Mouse (Mus musculus) midbrain, embryonic 13.5 days (tissue): Measurements from ENCODE around the gene Ptcra. TPM values are rescaled to one million over a fixed set of nuclear protein-coding genes. Genes with fewer than 3 reads are reported as not detected.

Source experiments
- ATAC-seq: fragments of 200-750 bp; cut with Nextera tagmentation; 2 replicates; pipeline ENCODE4 v1.8.0; 2017; ENCODE audit warnings: mild to moderate bottlenecking, moderate TSS enrichment, moderate library complexity
- H3K27ac ChIP-seq: fragments of 300-500 bp; sonication (generic); 2 replicates; pipeline ENCODE4 v1.5.1; 2015; ENCODE audit warnings: inconsistent platforms, mild to moderate bottlenecking, moderate library complexity
- H3K27me3 ChIP-seq: fragments of 300-500 bp; sonication (generic); 2 replicates; pipeline ENCODE4 v1.6.1; 2015; ENCODE audit warnings: mild to moderate bottlenecking, inconsistent platforms
- H3K36me3 ChIP-seq: fragments of 300-500 bp; sonication (generic); 2 replicates; pipeline ENCODE4 v1.6.1; 2015; ENCODE audit warnings: mild to moderate bottlenecking, inconsistent platforms
- H3K4me1 ChIP-seq: fragments of 300-500 bp; sonication (generic); replicated peaks from 2 replicates; pipeline ENCODE4 v1.6.1; 2015; ENCODE audit warnings: inconsistent platforms
- H3K4me2 ChIP-seq: fragments of 300-500 bp; sonication (generic); replicated peaks from 2 replicates; pipeline ENCODE4 v1.6.1; 2015; ENCODE audit warnings: moderate library complexity, mild to moderate bottlenecking, inconsistent platforms
- H3K4me3 ChIP-seq: fragments of 300-500 bp; sonication (generic); replicated peaks from 2 replicates; pipeline ENCODE4 v1.5.1; 2015; ENCODE audit warnings: mild to moderate bottlenecking, inconsistent platforms
- H3K9ac ChIP-seq: fragments of 300-500 bp; sonication (generic); replicated peaks from 2 replicates; pipeline ENCODE4 v1.6.1; 2015; ENCODE audit warnings: mild to moderate bottlenecking, inconsistent platforms
- H3K9me3 ChIP-seq: fragments of 300-500 bp; sonication (generic); 2 replicates; pipeline ENCODE4 v1.6.1; 2016; ENCODE audit warnings: mild to moderate bottlenecking, inconsistent platforms
- WGBS: fragments of 180-500 bp; shearing (Covaris S2); methylation state at CpG from one replicate; pipeline ENCODE4 v1.1.7; 2015; 5-methylcytosine and 5-hydroxymethylcytosine counted together
- polyA plus RNA-seq: library from polyadenylated mRNA; unstranded; fragments of >200 nt; fragmentation: Nextera tagmentation; extraction: Ambion mirVana; gene quantifications from 2 replicates; pipeline ENCODE4 v1.2.1, GENCODE M21; 2015

Ptcra gene
- polyA plus RNA-seq, 1 experiment from 2014 or later = 0.24 TPM

DNA sequence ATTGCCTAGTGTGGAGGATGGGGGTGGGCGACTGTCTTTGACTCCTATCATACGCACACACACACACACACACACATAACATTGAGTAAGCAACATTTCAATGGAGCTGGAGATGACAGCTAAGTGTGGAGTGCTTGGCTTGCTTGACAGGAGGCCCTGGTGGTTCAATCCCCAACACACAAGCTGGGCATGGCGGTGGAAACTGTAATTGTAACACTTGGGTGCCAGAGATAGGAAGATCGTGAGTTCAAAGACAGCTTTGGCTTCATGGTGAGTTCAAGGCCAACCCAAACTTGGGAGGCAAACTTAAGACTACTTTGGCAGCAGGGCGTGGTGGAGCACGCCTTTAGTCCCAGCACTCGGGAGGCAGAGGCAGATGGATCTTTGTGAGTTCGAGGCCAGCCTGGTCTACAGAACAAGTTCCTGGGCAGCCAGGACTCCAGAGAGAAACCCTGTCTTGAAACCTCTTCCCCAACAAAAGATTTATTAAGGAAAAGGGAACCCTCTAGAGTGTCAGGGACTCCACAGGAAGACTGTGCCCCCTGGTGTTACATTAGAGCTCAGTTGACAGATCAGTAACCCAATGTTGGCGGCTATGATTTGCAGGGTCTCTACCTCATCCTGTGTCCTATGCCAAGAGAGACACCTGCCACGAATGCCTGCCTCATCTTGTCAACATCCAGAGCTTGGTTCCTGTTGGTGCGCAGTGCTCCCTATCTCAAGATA, 48.6 kb downstream of the Ptcra start:
- Histone ChIP-seq H3K4me1 (peaks cover 19% of the 10 kb centered on the region), H3K4me3 (no peak overlapping the region), H3K27ac (no peak overlapping the region), H3K27me3 (no peaks in the 10 kb centered on the region), H3K36me3 (peaks cover 37% of the 10 kb centered on the region), H3K9ac (no peak overlapping the region), H3K4me2 (no peak overlapping the region), H3K9me3 (no peaks in the 10 kb centered on the region)
- 95% methylated on average over 11 of the region's 11 CpGs for WGBS
- ATAC-seq = no peak

DNA sequence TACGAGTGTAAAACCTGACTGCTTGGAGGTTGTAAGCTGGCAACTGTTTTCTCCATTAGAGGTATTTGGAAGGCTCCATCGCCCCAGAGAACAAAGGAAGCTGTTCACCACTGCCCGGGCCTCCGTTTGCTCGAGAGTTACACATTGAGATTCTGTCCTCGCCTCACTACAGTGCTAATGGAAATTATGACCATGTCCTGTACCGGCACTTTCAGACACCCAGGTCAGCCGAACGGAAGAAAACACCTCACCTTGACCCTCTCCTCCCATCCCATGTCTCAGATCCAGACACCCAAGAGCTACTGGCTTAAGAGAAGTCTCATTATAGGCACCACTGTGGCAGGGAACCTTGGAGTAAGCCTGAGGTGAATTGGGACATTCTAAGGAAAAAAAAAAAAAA, 49.7 kb downstream of the Ptcra start:
- Histone ChIP-seq H3K27me3 (no peaks in the 10 kb centered on the region), H3K4me2 (no peak overlapping the region), H3K27ac (no peak overlapping the region), H3K9me3 (no peaks in the 10 kb centered on the region), H3K4me3 (no peak overlapping the region), H3K4me1 (peaks cover 19% of the 10 kb centered on the region), H3K36me3 (peaks cover 37% of the 10 kb centered on the region), H3K9ac (no peak overlapping the region)
- no peak for ATAC-seq
- 89% methylated on average over 9 of the region's 9 CpGs for WGBS

DNA sequence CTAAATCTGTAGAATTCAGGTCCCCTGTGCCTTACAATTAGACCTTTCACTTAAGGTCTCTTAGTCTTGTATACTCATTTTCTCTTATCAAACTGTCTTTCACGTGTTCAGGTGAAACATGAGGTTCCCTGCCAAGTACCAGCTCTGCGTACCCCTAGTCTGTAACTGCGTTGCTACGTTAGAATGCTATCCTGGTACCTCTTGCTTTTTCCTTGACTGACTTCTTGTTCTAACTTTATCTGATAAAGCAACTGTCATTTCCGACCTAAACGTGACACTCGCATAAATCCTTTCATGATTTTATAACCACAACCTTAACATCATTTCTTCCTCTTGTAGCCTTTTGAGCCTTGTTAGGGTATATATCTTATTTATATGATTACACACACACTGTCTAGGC, 51.1 kb downstream of the Ptcra start:
- Histone ChIP-seq H3K4me2 (peak overlapping the region; percentile 100), H3K27me3 (no peaks in the 10 kb centered on the region), H3K36me3 (peaks cover 34% of the 10 kb centered on the region), H3K9me3 (no peaks in the 10 kb centered on the region), H3K4me3 (peak overlapping the region; percentile 98), H3K9ac (peak overlapping the region; percentile 93), H3K27ac (no peak overlapping the region), H3K4me1 (peaks cover 19% of the 10 kb centered on the region)
- ATAC-seq = no peak
- 79% methylated on average over 7 of the region's 7 CpGs for WGBS

DNA sequence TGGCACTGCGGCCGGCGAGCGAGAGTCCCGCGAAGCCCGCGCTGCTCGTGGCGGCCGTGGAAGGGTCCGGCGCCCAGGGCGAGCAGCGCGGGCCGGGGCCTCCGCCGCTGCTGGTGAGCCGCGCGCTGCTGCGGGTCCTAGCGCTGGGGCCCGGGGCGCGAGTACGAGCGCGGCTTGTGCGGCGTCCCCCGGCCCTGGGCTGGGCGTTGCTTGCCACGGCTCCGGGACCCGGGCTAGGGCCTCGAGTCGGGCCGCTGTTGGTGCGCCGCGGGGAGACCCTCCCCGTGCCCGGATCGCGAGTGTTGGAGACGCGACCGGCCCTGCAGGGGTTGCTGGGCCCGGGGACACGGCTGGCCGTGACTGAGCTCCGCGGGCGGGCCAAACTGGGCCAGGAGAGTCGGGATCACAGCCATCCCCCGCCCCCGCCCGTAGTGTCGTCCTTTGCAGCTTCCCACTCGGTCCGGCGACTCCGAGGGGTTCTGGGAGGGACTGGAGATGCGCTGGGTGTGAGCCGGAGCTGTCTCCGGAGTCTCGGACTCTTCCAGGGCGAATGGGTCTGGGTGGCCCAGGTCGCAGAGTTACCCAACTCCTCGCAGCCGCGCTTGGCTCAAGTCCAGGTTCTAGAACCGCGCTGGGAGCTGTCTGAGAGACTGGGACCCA, 51.8 kb downstream of the Ptcra start:
- Histone ChIP-seq H3K4me3 (peak overlapping the region; percentile 98), H3K27me3 (no peaks in the 10 kb centered on the region), H3K9me3 (no peaks in the 10 kb centered on the region), H3K4me2 (peak overlapping the region; percentile 100), H3K4me1 (peaks cover 22% of the 10 kb centered on the region), H3K36me3 (peaks cover 29% of the 10 kb centered on the region), H3K9ac (peak overlapping the region; percentile 93), H3K27ac (peak overlapping the region; percentile 82)
- under 1% methylated on average over 52 of the region's 76 CpGs for WGBS
- ATAC-seq = peak; percentile 32

DNA sequence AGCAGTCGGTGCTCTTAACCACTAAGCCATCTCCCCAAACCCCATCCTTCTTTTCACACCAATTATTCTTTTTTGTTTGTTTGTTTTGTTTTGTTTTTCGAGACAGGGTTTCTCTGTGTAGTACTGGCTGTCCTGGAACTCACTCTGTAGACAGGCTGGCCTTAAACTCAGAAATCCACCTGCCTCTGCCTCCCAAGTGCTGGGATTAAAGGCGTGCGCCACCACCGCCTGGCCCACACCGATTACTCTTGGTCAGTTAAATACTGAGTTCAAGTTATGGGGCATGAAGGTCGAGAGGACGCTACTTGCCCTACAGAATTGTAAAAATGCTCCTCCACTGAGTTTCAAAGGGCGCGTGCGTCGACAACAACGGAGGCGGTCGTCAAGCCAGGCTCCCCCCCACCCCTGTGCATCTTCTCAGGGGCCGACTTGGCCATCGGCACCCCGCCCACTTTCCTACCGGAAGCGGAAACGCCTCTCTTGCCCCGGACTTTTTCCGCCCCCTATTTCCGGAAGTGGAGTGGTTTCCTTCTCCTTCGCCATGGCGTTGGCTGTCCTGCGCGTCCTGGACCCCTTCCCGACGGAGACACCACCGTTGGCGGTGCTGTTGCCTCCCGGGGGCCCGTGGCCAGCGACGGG, 52.4 kb downstream of the Ptcra start, which contains the start of gene Pex6:
Gene Pex6 (plus strand): TSS at position 505 of the 639 bp plus-strand sequence.
- 8% methylated on average over 36 of the region's 36 CpGs for WGBS
- Histone ChIP-seq H3K27ac (peak within 1 kb of the TSS; percentile 82), H3K4me2 (peak within 1 kb of the TSS; percentile 100), H3K36me3 (peaks cover 23% of the 10 kb centered on the region), H3K9me3 (no peaks in the 10 kb centered on the region), H3K4me1 (peaks cover 26% of the 10 kb centered on the region), H3K27me3 (no peaks in the 10 kb centered on the region), H3K9ac (peak within 1 kb of the TSS; percentile 93), H3K4me3 (peak within 1 kb of the TSS; percentile 98)
- peak; percentile 93 for ATAC-seq

DNA sequence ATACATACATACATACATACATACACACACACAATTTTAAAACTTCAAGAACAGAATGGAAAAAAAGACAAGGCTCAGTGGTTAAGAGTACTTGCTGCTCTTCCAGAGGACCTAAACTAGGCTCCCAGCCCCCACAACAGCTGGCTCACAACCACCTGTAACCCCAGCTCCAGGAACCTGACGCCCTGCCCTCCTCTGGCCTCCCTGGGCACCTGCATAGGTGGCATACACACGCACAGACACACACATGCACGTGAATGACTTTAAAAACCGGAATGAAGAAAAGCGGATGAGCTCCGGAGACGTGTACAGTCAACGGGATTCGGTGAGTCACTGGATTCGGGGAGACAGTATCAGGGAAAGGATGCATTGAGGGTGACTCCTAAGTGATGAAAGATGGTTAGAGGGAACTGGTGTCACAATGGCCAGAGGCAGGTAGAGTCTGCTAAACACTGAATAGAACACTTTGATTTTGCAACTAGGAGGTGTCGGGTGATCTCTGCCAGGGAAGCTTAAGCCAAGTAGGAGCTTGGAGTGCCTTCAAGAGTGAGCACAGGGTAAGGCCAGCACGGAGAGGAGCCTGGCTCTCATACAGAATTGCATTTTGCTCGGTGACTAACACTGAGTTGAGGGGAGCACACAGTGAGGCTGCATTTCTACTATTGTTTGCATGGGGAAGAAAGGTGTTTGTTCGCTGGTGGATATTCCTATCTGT, 57.0 kb downstream of the Ptcra start:
- 95% methylated on average over 14 of the region's 14 CpGs for WGBS
- H3K9me3 ChIP-seq = no peaks in the 10 kb centered on the region
- H3K4me1 ChIP-seq = peaks cover 40% of the 10 kb centered on the region
- H3K36me3 ChIP-seq = no peaks in the 10 kb centered on the region
- ATAC-seq = no peak
- no peaks in the 10 kb centered on the region for H3K27me3 ChIP-seq
- H3K27ac ChIP-seq = no peak overlapping the region
- no peak overlapping the region for H3K4me2 ChIP-seq
- H3K4me3 ChIP-seq = no peak overlapping the region
- no peak overlapping the region for H3K9ac ChIP-seq

Other genes starting within 250 kb of the Ptcra start
- gene Cul9, start 217.3 kb downstream of the Ptcra start, polyA plus RNA-seq = 18.7 and 20.3 TPM in 2 replicates
- 4.1 and 6.0 TPM in 2 replicates for gene Srf, start 207.5 kb downstream of the Ptcra start, polyA plus RNA-seq
- gene Ptk7, start 134.2 kb downstream of the Ptcra start, polyA plus RNA-seq = 33.4 and 37.5 TPM in 2 replicates
- 49.1 and 54.1 TPM in 2 replicates for gene Klc4, start 117.7 kb downstream of the Ptcra start, polyA plus RNA-seq
- 75.1 and 89.5 TPM in 2 replicates for gene Mrpl2, start 117.5 kb downstream of the Ptcra start, polyA plus RNA-seq
- gene Cul7, start 113.4 kb downstream of the Ptcra start, polyA plus RNA-seq = 41.6 and 46.3 TPM in 2 replicates
- gene Rrp36, start 89.4 kb downstream of the Ptcra start, polyA plus RNA-seq = 48.1 and 49.9 TPM in 2 replicates
- 237 and 241 TPM in 2 replicates for gene Mea1, start 84.9 kb downstream of the Ptcra start, polyA plus RNA-seq
- gene Klhdc3, start 82.8 kb downstream of the Ptcra start, polyA plus RNA-seq = 152 TPM in 2 replicates
- gene Ppp2r5d, start 58.6 kb downstream of the Ptcra start, polyA plus RNA-seq = 88.6 and 94.5 TPM in 2 replicates
- 21.3 and 24.3 TPM in 2 replicates for gene Pex6, start 52.2 kb downstream of the Ptcra start, polyA plus RNA-seq
- gene Gnmt, start 34.5 kb downstream of the Ptcra start, polyA plus RNA-seq = 0.80 and 0.81 TPM in 2 replicates
- gene Cnpy3, start 11.5 kb downstream of the Ptcra start, polyA plus RNA-seq = 55.7 and 59.8 TPM in 2 replicates
- 53.4 and 54.0 TPM in 2 replicates for gene 2310039H08Rik, start 8.9 kb upstream of the Ptcra start, polyA plus RNA-seq
- 119 and 125 TPM in 2 replicates for gene Rpl7l1, start 19.0 kb upstream of the Ptcra start, polyA plus RNA-seq
- gene Bicral, start 94.8 kb upstream of the Ptcra start, polyA plus RNA-seq = 9.4 and 9.6 TPM in 2 replicates
- gene Tbcc, start 127.0 kb upstream of the Ptcra start, polyA plus RNA-seq = 56.6 and 68.3 TPM in 2 replicates
- not detected in 2 replicates for gene Prph2, start 146.7 kb upstream of the Ptcra start, polyA plus RNA-seq
- gene Ubr2, start 246.8 kb upstream of the Ptcra start, polyA plus RNA-seq = 16.7 and 18.0 TPM in 2 replicates